Mouse (Mus musculus) embryonic facial prominence, embryonic 11.5 days (tissue): Measurements from ENCODE around the gene Gm28269. TPM values are rescaled to one million over a fixed set of nuclear protein-coding genes. Genes with fewer than 3 reads are reported as not detected.

Source experiments
- ATAC-seq: fragments of 200-750 bp; cut with Nextera tagmentation; replicated peaks from 2 replicates; pipeline ENCODE4 v1.8.0; 2017; ENCODE audit warnings: low read depth; ENCODE audit not compliant: insufficient number of reproducible peaks, low FRiP score, low TSS enrichment
- DNase-seq: peaks from one replicate; pipeline ENCODE4 v3.0.0-alpha.2; 2015; ENCODE audit warnings: low spot score
- H3K27ac ChIP-seq: fragments of 300-500 bp; sonication (generic); replicated peaks from 2 replicates; pipeline ENCODE4 v1.5.1; 2014; ENCODE audit warnings: mild to moderate bottlenecking, low read depth, low read length, control low read depth
- H3K27me3 ChIP-seq: fragments of 300-500 bp; sonication (generic); 2 replicates; pipeline ENCODE4 v1.6.1; 2014; ENCODE audit warnings: mild to moderate bottlenecking, low read length, moderate library complexity, mixed read lengths; ENCODE audit not compliant: control insufficient read depth, insufficient read depth
- H3K36me3 ChIP-seq: fragments of 300-500 bp; sonication (generic); replicated peaks from 2 replicates; pipeline ENCODE4 v1.6.1; 2014; ENCODE audit warnings: low read depth, mild to moderate bottlenecking, low read length, moderate library complexity, mixed read lengths; ENCODE audit not compliant: control insufficient read depth, insufficient read depth
- H3K4me1 ChIP-seq: fragments of 300-500 bp; sonication (generic); 2 replicates; pipeline ENCODE4 v1.6.1; 2014; ENCODE audit warnings: low read length, mixed read lengths; ENCODE audit not compliant: control insufficient read depth, insufficient read depth
- H3K4me2 ChIP-seq: fragments of 300-500 bp; sonication (generic); 2 replicates; pipeline ENCODE4 v1.6.1; 2014; ENCODE audit warnings: low read depth, mild to moderate bottlenecking, control low read depth, low read length, moderate library complexity
- H3K4me3 ChIP-seq: fragments of 300-500 bp; sonication (generic); 2 replicates; pipeline ENCODE4 v1.5.1; 2014; ENCODE audit warnings: low read depth, low read length, control low read depth
- H3K9ac ChIP-seq: fragments of 300-500 bp; sonication (generic); replicated peaks from 2 replicates; pipeline ENCODE4 v1.6.1; 2014; ENCODE audit warnings: mild to moderate bottlenecking, control low read depth, low read length
- H3K9me3 ChIP-seq: fragments of 300-500 bp; sonication (generic); replicated peaks from 2 replicates; pipeline ENCODE4 v1.6.1; 2016; ENCODE audit warnings: mild to moderate bottlenecking, low read length, inconsistent platforms, mixed read lengths; ENCODE audit not compliant: control insufficient read depth
- WGBS: fragments of 180-500 bp; shearing (Covaris S2); extraction: QIAGEN DNeasy Blood & Tissue Kit; methylation state at CpG from one replicate; pipeline ENCODE4 v1.1.7; 2014; 5-methylcytosine and 5-hydroxymethylcytosine counted together
- polyA plus RNA-seq: library from polyadenylated mRNA; unstranded; fragments of >200 nt; fragmentation: Nextera tagmentation; extraction: Ambion mirVana; gene quantifications from 2 replicates; pipeline ENCODE4 v1.2.1, GENCODE M21; 2014

The Gm28269 gene
- polyA plus RNA-seq = not detected in 2 replicates

- Histone ChIP-seq H3K27ac (no peak within 1 kb of the TSS), H3K36me3 (no peaks in the 10 kb centered on the region), H3K27me3 (no peaks in the 10 kb centered on the region), H3K4me3 (no peak within 1 kb of the TSS), H3K9ac (no peak within 1 kb of the TSS), H3K4me2 (no peak within 1 kb of the TSS), H3K9me3 (no peaks in the 10 kb centered on the region), H3K4me1 (no peaks in the 10 kb centered on the region)
- DNase-seq = no peak
- ATAC-seq = no peak
Measured at GRCm38 (mm10) chrX:21744997-21745396, at the start of gene Gm28269. TSS of gene Gm28269 (minus strand) at chrX:21745097.

- H3K27me3 ChIP-seq = no peaks in the 10 kb centered on the region
- H3K9ac ChIP-seq = no peak overlapping the region
- no peak overlapping the region for H3K27ac ChIP-seq
- no peaks in the 10 kb centered on the region for H3K4me1 ChIP-seq
- H3K4me2 ChIP-seq = no peak overlapping the region
- DNase-seq (no peak), ATAC-seq (no peak)
- no peaks in the 10 kb centered on the region for H3K36me3 ChIP-seq
- 90% methylated on average over 2 of the region's 2 CpGs for WGBS
- no peaks in the 10 kb centered on the region for H3K9me3 ChIP-seq
- H3K4me3 ChIP-seq = no peak overlapping the region
Measured at GRCm38 (mm10) chrX:21716885-21717284, 28.0 kb downstream of the Gm28269 start.

GRCm38 (mm10) chrX:21715293-21715692, 29.6 kb downstream of the Gm28269 start:
- ATAC-seq (no peak), DNase-seq (no peak)
- H3K4me1 ChIP-seq = no peaks in the 10 kb centered on the region
- no peaks in the 10 kb centered on the region for H3K36me3 ChIP-seq
- H3K9me3 ChIP-seq = no peaks in the 10 kb centered on the region
- H3K4me3 ChIP-seq = no peak overlapping the region
- H3K9ac ChIP-seq = no peak overlapping the region
- WGBS = 61% methylated on average over 5 of the region's 5 CpGs
- H3K4me2 ChIP-seq = no peak overlapping the region
- H3K27me3 ChIP-seq = no peaks in the 10 kb centered on the region
- H3K27ac ChIP-seq = no peak overlapping the region

- ATAC-seq = no peak
- Histone ChIP-seq H3K4me3 (no peak within 1 kb of the TSS), H3K4me2 (no peak within 1 kb of the TSS), H3K4me1 (no peaks in the 10 kb centered on the region), H3K36me3 (no peaks in the 10 kb centered on the region), H3K27ac (no peak within 1 kb of the TSS), H3K9ac (no peak within 1 kb of the TSS), H3K9me3 (no peaks in the 10 kb centered on the region), H3K27me3 (no peaks in the 10 kb centered on the region)
- DNase-seq = no peak
- WGBS = 67% methylated on average over 7 of the region's 7 CpGs
Measured at GRCm38 (mm10) chrX:21714829-21715228, 30.1 kb downstream of the Gm28269 start, which contains the start of gene Slc6a14. TSS of gene Slc6a14 (plus strand) at chrX:21714896.

- no peaks in the 10 kb centered on the region for H3K9me3 ChIP-seq
- WGBS = 84% methylated on average over 1 of the region's 1 CpGs
- no peak for ATAC-seq
Measured at GRCm38 (mm10) chrX:21704470-21704869, 40.4 kb downstream of the Gm28269 start.

GRCm38 (mm10) chrX:21701646-21702045, 43.3 kb downstream of the Gm28269 start:
- 77% methylated on average over 4 of the region's 4 CpGs for WGBS
- H3K9me3 ChIP-seq = no peaks in the 10 kb centered on the region
- no peak overlapping the region for H3K4me3 ChIP-seq
- H3K36me3 ChIP-seq = no peaks in the 10 kb centered on the region
- ATAC-seq = no peak
- no peak overlapping the region for H3K4me2 ChIP-seq
- no peaks in the 10 kb centered on the region for H3K27me3 ChIP-seq
- H3K27ac ChIP-seq = no peak overlapping the region
- DNase-seq = no peak
- no peak overlapping the region for H3K9ac ChIP-seq
- no peaks in the 10 kb centered on the region for H3K4me1 ChIP-seq

More at GRCm38 (mm10) chrX:21704470-21704869, 40.4 kb downstream of the Gm28269 start:
- H3K4me3 ChIP-seq = no peak overlapping the region
- H3K4me2 ChIP-seq = no peak overlapping the region
- DNase-seq = no peak
- H3K36me3 ChIP-seq = no peaks in the 10 kb centered on the region
- no peak overlapping the region for H3K27ac ChIP-seq
- no peak overlapping the region for H3K9ac ChIP-seq
- H3K4me1 ChIP-seq = no peaks in the 10 kb centered on the region
- no peaks in the 10 kb centered on the region for H3K27me3 ChIP-seq

- Histone ChIP-seq H3K9ac (no peak overlapping the region), H3K36me3 (no peaks in the 10 kb centered on the region), H3K9me3 (no peaks in the 10 kb centered on the region), H3K27me3 (no peaks in the 10 kb centered on the region), H3K4me2 (no peak overlapping the region), H3K4me3 (no peak overlapping the region), H3K4me1 (no peaks in the 10 kb centered on the region), H3K27ac (no peak overlapping the region)
- DNase-seq = no peak
- WGBS = 82% methylated on average over 3 of the region's 3 CpGs
- no peak for ATAC-seq
Measured at GRCm38 (mm10) chrX:21695687-21696086, 49.2 kb downstream of the Gm28269 start.

GRCm38 (mm10) chrX:21695220-21695619, 49.7 kb downstream of the Gm28269 start:
- ATAC-seq (no peak), DNase-seq (no peak)
- Histone ChIP-seq H3K27me3 (no peaks in the 10 kb centered on the region), H3K4me1 (no peaks in the 10 kb centered on the region), H3K36me3 (no peaks in the 10 kb centered on the region), H3K4me2 (no peak overlapping the region), H3K9me3 (no peaks in the 10 kb centered on the region), H3K9ac (no peak overlapping the region), H3K4me3 (no peak overlapping the region), H3K27ac (no peak overlapping the region)
- WGBS = 82% methylated on average over 6 of the region's 6 CpGs
